In the genomic region with DNA sequence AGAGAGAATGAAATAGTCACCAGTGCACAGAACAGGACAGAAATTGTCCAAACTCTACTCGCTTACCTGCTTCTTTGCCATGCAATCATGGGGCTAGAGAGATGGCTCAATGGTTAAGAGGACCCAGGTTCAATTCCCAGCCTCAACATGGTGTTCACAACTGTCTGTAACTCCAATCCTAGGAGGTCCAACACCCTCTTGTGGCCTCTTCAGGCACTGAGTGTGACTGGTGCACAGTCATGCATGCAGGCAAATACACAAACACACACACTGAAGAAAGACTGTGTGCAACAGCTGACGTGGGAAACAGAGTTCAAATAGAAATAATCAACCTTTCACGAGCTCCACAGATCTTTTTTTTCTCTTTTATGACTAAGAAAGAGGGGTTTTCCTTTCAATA, we compare ENCODE assay signal across 21 mouse cellular contexts.
"Had no signal": no experiment of that assay in that cellular context is flagged by ENCODE, and none has a peak within 500 bp of the region (broad histone marks: within the 10 kb centered on the region; RNA-seq: fewer than 3 reads in every experiment).

No protein-coding gene starts in this region.

- H3K9ac ChIP-seq: limb, embryonic 12.5 days; limb, embryonic 15.5 days; liver, embryonic 14.5 days; liver, postnatal 0 days; lung, embryonic 14.5 days; midbrain, embryonic 15.5 days; neural tube, embryonic 12.5 days; neural tube, embryonic 15.5 days; stomach, embryonic 15.5 days had no signal

- DNase-seq: kidney, adult 18-20 months; kidney, adult 9 months; kidney, postnatal 25 days; left cerebral cortex, postnatal 4 days; liver, postnatal 0 days; lung, embryonic 14.5 days; lung, postnatal 10 days; lung, postnatal 4 days; right cerebral cortex, adult 18-20 months; right cerebral cortex, postnatal 14 days; right cerebral cortex, postnatal 4 days; thymus, postnatal 25 days had no signal

- H3K4me2 ChIP-seq: limb, embryonic 12.5 days; limb, embryonic 15.5 days; liver, embryonic 11.5 days; lung, embryonic 14.5 days; midbrain, embryonic 11.5 days; midbrain, embryonic 15.5 days; neural tube, embryonic 12.5 days; neural tube, embryonic 15.5 days; stomach, embryonic 15.5 days had no signal

- H3K9me3 ChIP-seq: limb, embryonic 12.5 days; limb, embryonic 15.5 days; midbrain, embryonic 15.5 days; neural tube, embryonic 15.5 days; stomach, embryonic 15.5 days had no signal

- ATAC-seq: liver, postnatal 0 days; midbrain, embryonic 15.5 days had no signal

- H3K27ac ChIP-seq: limb, embryonic 12.5 days; limb, embryonic 15.5 days; liver, embryonic 14.5 days; midbrain, embryonic 15.5 days; neural tube, embryonic 12.5 days; neural tube, embryonic 15.5 days; stomach, embryonic 15.5 days had no signal

- H3K36me3 ChIP-seq: limb, embryonic 12.5 days; limb, embryonic 15.5 days; midbrain, embryonic 15.5 days; neural tube, embryonic 12.5 days; neural tube, embryonic 15.5 days; stomach, embryonic 15.5 days had no signal

- H3K27me3 ChIP-seq: limb, embryonic 15.5 days; midbrain, embryonic 15.5 days; neural tube, embryonic 12.5 days; neural tube, embryonic 15.5 days; stomach, embryonic 15.5 days had no signal

- H3K4me3 ChIP-seq: limb, embryonic 12.5 days; limb, embryonic 15.5 days; midbrain, embryonic 15.5 days; neural tube, embryonic 12.5 days; neural tube, embryonic 15.5 days; stomach, embryonic 15.5 days had no signal

- H3K4me1 ChIP-seq: limb, embryonic 12.5 days; neural tube, embryonic 12.5 days; stomach, embryonic 15.5 days had no signal
